ENCODE assay signal across 10 mouse cellular contexts in the genomic region with DNA sequence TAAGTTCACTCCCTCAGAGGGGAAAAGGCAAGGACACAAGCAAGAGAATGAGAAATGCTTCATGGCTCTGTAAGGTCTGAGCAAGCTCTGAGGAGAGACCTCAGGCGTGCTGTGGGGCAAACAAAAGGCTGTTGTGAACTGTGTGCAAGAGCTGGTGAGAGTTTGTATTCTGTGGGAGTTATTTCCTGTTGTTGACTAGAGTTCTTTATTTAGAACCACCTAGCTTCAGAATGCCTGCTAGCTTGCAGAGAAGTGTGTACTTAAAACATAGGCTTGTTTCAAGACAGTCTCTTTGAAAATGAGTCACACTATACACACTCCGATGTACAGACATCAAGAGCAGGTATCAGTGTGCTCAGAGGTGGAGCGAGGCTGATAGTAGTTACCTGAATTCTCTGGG.
DNase-seq lines count a peak whose midpoint lies in the region; ATAC-seq and TF ChIP-seq lines count a peak whose summit lies in the region.
"Had no signal": no experiment of that assay in that cellular context is flagged by ENCODE, and none has a peak within 500 bp of the region (broad histone marks: within the 10 kb centered on the region; RNA-seq: fewer than 3 reads in every experiment).

No protein-coding gene starts in this region.

- H3K4me1 ChIP-seq in lung, embryonic 15.5 days, result peaks cover 12% of the 10 kb centered on the region; the same call in 1 of the 2 replicates
- H3K4me1 ChIP-seq in limb, embryonic 13.5 days, result peaks cover 6% of the 10 kb centered on the region
- H3K4me1 ChIP-seq: intestine, embryonic 15.5 days had no signal

- no peak overlapping the region for H3K4me2 ChIP-seq in lung, embryonic 15.5 days
- no peak overlapping the region for H3K4me2 ChIP-seq in limb, embryonic 13.5 days (replicated peaks)
- H3K4me2 ChIP-seq: embryonic facial prominence, embryonic 12.5 days; intestine, embryonic 15.5 days had no signal

- no peak for DNase-seq in gastrocnemius, adult 2 months
- DNase-seq in gastrocnemius, adult 18-20 months (ENCODE audit: low spot score), result no peak
- DNase-seq in lung, postnatal 14 days, result no peak
- peak; percentile 52 to 57 for DNase-seq in thymus, postnatal 10 days (ENCODE audit: low spot score in 2 of 2)
- no peak for DNase-seq in adrenal gland, adult 2 months
- DNase-seq in cerebellum, postnatal 14 days, result no peak

- no peak for ATAC-seq in lung, embryonic 15.5 days (ENCODE audit: borderline replicate concordance, extremely low read depth, low FRiP score, low TSS enrichment)
- no peak for ATAC-seq in limb, embryonic 13.5 days (ENCODE audit: low FRiP score, low read depth)
- ATAC-seq: intestine, embryonic 15.5 days had no signal

- no peaks in the 10 kb centered on the region for H3K36me3 ChIP-seq in lung, embryonic 15.5 days
- no peaks in the 10 kb centered on the region for H3K36me3 ChIP-seq in limb, embryonic 13.5 days
- H3K36me3 ChIP-seq: embryonic facial prominence, embryonic 12.5 days; intestine, embryonic 15.5 days had no signal

- intact Hi-C loops in gastrocnemius, adult 2 months (cut with DNase I), result no loop called here

- no peak overlapping the region for H3K9ac ChIP-seq in lung, embryonic 15.5 days
- H3K9ac ChIP-seq in limb, embryonic 13.5 days, result no peak overlapping the region
- H3K9ac ChIP-seq: embryonic facial prominence, embryonic 12.5 days; intestine, embryonic 15.5 days had no signal

- H3K4me3 ChIP-seq in gastrocnemius, adult 2 months, result no peak overlapping the region
- no peak overlapping the region for H3K4me3 ChIP-seq in lung, embryonic 15.5 days
- no peak overlapping the region for H3K4me3 ChIP-seq in limb, embryonic 13.5 days
- H3K4me3 ChIP-seq: embryonic facial prominence, embryonic 12.5 days; intestine, embryonic 15.5 days had no signal

- TF ChIP-seq CTCF in gastrocnemius, adult 2 months (IDR thresholded peaks at IDR 0.05), result no peak

- WGBS in lung, embryonic 15.5 days, result 48% methylated on average over 3 of the region's 3 CpGs
- WGBS in limb, embryonic 13.5 days, result 68% methylated on average over 3 of the region's 3 CpGs

- H3K27ac ChIP-seq in gastrocnemius, adult 2 months, result peak overlapping the region; percentile 75
- peak overlapping the region; percentile 29; the same call in 1 of the 2 replicates for H3K27ac ChIP-seq in lung, embryonic 15.5 days
- peak overlapping the region; percentile 22; the same call in 1 of the 2 replicates for H3K27ac ChIP-seq in limb, embryonic 13.5 days
- H3K27ac ChIP-seq: embryonic facial prominence, embryonic 12.5 days; intestine, embryonic 15.5 days had no signal

- H3K27me3 ChIP-seq in lung, embryonic 15.5 days, result no peaks in the 10 kb centered on the region
- no peaks in the 10 kb centered on the region for H3K27me3 ChIP-seq in limb, embryonic 13.5 days
- H3K27me3 ChIP-seq: embryonic facial prominence, embryonic 12.5 days; intestine, embryonic 15.5 days had no signal

- H3K9me3 ChIP-seq in lung, embryonic 15.5 days, result no peaks in the 10 kb centered on the region
- no peaks in the 10 kb centered on the region for H3K9me3 ChIP-seq in limb, embryonic 13.5 days
- H3K9me3 ChIP-seq: embryonic facial prominence, embryonic 12.5 days; intestine, embryonic 15.5 days had no signal

Comparison
In these comparisons a context has a peak if more than half of its experiments do, and no peak if none do; other contexts are left out.
1. DNase-seq: peak in thymus, postnatal 10 days (2 of 2); none in gastrocnemius, adult 2 months (single experiment), gastrocnemius, adult 18-20 months (single experiment), lung, postnatal 14 days (single experiment), adrenal gland, adult 2 months (single experiment) and cerebellum, postnatal 14 days (0 of 2).
2. H3K27ac ChIP-seq: peak in every context shown above with its lines; median percentile 75 in gastrocnemius, adult 2 months; 29 in lung, embryonic 15.5 days; 22 in limb, embryonic 13.5 days.